Mouse (Mus musculus) heart, adult 11 months (tissue): ENCODE data around the gene Erg.

ENCODE experiments used
- DNase-seq: peaks from one replicate; pipeline ENCODE4 v3.0.0; 2022

Gene Erg

GRCm38 (mm10) chr16:95385299-95385973, 201.0 kb downstream of the Erg start:
- no peak for DNase-seq

DNA sequence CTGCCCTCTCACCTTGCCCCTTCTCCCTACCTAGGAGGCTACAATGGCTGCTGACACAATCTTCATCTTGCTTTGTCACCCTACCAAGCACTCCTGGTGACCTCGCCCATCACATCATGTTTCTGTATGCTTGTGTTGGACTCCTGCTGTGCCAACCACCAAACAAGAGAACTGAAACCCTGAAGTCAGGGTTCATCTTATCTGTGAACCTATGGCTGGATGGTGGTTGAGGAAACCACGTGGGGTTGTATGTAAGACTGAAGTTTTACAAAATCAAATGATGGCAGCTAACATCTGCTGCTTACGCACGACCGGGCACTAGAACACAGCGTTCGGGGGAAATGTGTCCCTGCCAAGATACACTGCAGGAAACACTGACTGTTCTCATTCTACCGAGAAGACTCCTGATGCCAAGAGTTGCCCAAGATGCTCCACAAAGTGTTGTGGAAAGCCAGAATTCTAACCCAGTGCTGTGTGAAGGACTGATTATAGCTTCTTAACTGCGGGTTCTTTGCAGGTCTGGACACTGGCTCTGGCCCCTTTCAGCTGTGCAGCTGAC, 201.7 kb downstream of the Erg start:
- DNase-seq, result peak; percentile 93

DNA sequence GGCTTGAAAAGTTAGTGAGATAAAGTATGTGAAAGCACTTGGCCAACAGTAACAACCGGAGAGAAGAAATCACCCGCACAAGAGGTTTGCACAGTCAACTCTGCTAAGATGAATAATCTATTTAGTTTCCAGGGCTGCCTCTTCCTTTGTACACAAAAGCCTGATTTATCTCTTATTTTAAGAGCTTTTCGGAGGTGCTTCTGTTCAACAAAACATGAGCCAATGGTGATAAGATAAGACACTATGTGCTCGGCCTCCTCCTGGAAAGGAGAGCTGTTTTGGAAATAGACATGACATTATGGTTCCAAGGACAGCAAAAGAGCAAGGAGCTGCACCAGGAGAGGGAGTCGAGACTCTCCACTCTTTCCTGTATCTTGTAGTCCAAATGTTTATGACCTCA, 204.1 kb downstream of the Erg start:
- no peak for DNase-seq

GRCm38 (mm10) chr16:95376834-95377233, 209.6 kb downstream of the Erg start:
- DNase-seq, result no peak

GRCm38 (mm10) chr16:95376364-95376763, 210.0 kb downstream of the Erg start:
- DNase-seq, result no peak

- no peak for DNase-seq
These were observed 211.7 kb downstream of the Erg start for GRCm38 (mm10) chr16:95374646-95375045.

DNA sequence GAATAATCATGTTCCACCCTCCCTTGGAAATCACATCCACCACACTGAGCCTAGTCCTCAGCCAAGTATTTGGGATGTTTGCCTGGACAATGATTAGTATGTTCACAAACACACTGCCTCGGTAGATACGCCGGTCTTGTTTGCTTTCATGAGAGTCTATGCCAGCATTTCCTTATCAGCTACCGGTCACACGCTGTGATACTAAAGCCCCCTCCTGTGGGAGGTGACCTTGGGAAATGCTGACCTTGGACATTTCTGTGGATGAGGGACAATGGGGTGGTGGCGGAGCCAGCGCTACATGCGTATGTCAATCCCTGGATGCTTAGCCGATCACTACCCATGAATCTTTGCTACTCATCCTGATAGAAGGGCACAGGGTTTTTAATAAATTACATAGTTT, 213.4 kb downstream of the Erg start:
- DNase-seq, result peak; percentile 96

DNA sequence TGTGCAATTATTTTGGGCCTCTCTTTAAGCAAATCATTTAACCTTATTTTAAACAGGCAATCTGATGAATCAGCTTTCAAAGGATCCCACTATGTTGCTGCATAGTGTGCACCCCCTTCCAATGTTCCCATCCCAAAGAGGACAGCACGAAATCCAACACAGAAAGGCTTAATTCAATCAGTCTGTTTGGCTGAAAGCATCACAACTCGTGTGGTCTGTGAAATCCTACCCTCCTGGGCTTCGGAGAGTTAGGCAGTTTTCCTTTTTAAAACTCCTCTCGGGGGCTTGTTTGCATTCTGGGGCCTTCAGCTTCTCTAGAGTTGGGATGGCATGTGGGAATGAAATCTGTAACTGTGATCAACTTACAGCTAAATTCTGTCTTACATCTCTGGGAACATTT, 214.7 kb downstream of the Erg start:
- no peak for DNase-seq

DNA sequence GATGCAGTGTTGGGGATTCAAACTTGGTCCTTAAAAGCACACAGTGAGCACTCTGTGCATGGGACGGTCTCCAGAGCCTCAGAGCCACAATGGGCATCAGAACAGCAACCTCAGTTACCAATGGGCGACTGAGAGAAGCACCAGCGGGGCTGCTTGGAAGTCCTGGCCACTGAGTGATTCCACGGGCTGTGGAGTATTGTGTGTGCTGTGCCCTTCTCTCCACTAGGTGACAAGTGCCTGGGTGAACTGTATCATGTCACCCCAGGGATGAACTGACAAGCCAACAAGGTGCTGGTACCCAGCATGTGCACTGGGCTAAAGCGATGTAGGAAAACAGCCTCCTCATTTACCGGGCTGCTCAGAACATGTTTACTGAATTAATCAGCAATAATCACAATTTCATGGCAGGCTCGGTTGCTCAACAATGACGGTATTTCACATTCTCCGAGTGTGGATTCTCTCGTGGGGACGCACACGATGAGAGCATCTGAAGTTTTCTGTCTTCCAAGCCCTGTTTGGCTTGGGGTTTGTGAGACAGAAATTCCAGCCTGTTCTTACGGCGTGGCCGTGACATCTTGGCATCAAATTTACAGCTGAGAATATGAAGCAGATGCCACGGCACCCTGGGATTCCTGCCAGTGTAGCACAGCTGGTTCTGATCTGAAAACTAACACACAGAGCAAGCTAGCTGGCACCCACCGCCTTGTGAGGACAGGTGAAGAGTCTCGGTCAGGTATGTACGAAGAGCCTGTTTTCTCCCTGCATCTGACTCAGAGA, 219.2 kb downstream of the Erg start:
- DNase-seq, result no peak

DNA sequence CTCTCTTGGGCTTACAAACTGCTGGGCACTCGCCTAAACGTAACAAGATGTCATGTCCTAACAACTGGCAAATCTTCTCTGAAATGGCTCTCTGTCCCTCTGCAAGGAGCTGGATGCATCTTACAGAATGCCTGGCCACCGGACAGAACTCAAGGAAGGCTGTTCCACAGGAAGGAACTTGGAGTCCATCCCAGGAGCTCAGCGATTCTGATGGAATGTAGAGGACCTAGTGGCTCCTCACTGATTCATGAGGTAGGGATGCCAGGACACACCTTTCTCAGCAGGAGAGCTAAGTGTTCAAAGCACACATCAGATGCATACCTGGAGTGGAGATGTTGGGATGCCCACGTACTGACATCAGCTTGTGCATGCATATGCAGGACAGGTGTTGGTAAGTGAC, 221.2 kb downstream of the Erg start:
- DNase-seq, result no peak

DNA sequence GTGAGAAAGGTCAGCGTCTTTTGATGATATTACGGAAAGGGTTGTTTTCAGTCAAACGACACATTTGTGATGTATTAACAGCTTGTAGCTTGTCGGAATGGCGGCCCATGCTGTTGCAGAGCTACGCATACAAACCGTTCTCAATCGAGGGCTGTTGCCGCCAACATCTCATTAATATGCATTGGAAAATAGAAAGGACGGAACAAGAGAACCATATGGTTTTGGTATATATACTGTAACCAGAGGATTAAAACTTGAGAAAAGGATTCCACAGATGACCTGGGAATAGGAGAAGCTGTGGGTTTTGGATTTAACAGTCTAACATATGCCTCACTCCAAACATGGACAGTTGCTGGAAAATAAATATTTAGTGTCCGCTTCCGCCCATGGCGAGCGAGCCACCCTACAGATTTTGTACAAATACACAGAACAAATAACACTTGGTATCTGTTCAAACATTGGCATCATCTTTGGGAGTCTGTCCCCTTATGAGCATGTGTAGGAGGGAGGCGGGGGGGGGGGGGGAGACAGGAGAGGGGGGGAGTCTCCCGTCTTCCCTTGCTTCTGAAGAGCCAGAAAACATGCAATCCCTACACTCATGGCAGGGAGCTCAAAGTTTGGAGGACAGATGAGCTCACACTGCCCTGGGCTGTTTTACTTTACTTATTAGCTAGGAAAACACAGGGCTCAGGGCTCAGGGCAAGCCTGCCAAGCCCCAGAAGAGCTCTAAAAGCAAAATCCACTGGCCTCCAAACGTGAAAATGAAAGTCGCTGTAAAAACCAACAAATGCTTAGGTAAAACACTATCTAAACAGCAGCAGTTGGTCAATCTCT, 222.5 kb downstream of the Erg start:
- DNase-seq, result no peak

DNA sequence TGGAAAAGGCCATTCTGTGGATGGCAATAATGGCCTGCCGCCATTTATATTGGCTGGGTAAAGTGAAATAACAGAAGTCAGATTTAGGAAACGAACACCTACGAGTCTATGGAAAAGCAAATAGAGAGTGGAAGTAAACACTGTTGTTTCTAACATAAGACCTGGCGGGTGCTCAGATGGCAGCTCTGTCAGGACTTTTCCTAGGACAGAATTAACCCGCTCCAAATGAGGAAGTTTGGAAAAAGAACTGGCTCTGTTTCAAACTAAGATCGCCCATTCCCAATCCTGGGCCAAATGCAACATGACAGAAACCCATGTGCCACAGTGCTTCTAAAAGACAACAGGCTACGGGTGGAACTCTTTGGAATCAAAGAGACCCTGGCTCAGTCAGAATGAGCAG, 224.4 kb downstream of the Erg start:
- DNase-seq, result peak; percentile 94

DNA sequence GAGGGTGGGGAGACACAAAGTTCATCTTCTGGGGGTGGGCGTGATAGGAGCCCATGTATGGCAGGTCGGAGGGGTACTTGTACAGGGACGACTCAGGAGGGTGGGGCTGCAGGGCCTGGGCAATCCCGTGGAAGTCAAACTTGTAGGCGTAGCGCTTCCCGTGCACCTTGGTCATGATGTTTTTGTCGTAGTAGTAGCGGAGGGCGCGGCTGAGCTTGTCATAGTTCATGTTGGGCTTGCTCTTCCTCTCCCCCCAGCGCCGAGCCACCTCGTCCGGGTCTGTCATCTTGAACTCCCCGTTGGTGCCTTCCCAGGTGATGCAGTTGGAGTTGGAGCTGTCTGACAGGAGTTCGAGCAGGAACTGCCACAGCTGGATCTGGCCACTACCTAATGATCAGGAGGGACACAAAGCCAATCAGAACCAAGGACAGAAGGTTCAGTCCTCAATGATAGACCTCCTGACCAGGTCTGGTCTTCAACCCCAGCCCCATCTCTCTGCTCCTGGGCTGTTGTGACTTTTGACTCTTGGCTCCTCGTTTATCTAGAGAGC, 225.4 kb downstream of the Erg start:
- DNase-seq, result no peak

DNA sequence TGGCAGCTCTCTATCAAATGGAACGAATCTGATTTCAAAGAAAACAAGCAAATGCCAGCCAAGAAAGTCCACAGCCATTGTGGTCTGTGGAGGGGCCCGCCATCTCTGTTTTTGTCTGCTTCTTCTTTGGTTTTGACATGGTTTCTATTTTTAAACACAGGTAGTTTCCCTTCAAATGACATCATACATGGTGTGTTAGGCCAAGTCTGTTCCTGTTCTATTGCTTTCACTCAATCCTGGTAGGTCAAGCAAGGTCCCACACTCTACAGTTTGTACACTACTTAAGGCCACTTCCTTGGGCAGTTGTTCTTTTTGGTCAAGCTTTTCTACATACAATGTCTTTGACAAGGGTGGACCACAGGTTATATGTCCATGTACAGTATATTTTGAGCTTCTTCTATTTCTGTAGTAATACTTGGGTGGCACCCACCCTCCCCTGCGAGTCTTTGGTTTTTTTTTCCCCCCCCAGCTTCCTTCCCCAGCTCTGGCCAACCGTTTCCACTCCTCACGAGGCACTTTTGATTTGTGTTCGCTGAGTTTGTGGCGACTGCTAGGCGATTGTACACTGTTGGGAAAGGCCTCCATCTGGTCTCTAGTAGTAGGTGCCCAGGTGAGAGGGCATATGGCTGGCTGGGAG, 226.1 kb downstream of the Erg start:
- no peak for DNase-seq

DNA sequence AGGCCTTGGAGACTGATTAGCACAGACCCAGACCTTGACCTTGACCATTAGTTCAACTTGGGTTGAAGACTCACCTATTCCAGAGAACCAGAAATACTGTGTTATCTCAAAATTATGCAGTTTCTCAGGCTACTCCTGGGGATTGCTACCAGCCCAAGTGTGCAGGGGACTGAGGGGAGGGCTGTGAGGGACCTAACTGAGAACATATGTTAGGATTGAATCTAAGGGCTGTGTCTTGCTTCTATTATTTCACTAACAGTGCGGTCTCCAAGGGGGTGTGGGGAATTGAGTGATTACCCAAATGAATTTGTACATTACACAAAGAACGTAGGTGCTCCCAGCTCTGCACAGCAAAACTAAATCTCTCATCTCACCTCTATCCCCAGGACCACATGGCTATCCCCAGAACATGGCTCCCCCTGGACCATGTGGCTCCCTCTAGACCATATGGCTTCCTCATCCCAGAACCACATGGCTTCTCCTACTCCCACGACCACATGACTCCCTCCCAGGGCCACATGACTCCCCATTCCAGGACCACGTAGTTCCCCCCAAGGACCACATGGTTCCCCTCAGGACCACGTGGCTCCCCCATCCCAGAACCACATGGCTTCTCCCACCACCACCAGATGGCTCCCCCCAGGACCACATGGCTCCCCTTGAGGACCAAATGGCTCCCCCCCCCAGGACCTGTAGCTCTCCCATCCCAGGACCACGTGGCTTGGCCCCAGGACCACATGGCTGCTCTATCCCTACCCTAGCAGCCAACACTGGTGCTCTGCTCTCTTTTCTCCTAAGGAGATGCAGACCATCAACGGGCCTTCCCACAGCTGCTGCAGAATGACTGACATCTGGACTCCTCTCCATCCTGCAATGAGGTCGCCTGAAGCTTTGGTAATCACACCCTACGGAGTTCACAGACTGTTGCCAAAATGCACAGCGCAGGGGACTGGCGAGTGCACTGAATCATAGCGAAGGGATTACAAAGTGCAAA, 229.1 kb downstream of the Erg start:
- no peak for DNase-seq

GRCm38 (mm10) chr16:95353838-95354237, 232.6 kb downstream of the Erg start:
- no peak for DNase-seq

GRCm38 (mm10) chr16:95352266-95352665, 234.1 kb downstream of the Erg start:
- DNase-seq, result peak; percentile 95

GRCm38 (mm10) chr16:95350499-95350898, 235.9 kb downstream of the Erg start:
- peak; percentile 93 for DNase-seq

- DNase-seq, result peak; percentile 80
These were observed 236.6 kb downstream of the Erg start for GRCm38 (mm10) chr16:95349745-95350144.

GRCm38 (mm10) chr16:95349344-95349743, 237.0 kb downstream of the Erg start:
- DNase-seq, result peak; percentile 83

GRCm38 (mm10) chr16:95348555-95348954, 237.8 kb downstream of the Erg start:
- no peak for DNase-seq
